ENCODE assay signal across 8 mouse cellular contexts in genomic region chr15:85028648-85029047, GRCm38 (mm10). TPM values are rescaled to one million over a fixed set of nuclear protein-coding genes. Genes with fewer than 3 reads are reported as not detected.
DNase-seq lines count a peak whose midpoint lies in the region; ATAC-seq and TF ChIP-seq lines count a peak whose summit lies in the region.
"Not testable (repeated sequence)": the region's sequence is repeated elsewhere in the genome, so short reads cannot be mapped to it uniquely, and the experiment has no call there.

Fam118a (plus strand) TSS chr15:85028948.

- TF ChIP-seq CTCF in cerebellum, adult 2 months (IDR thresholded peaks at IDR 0.05; ENCODE audit: borderline replicate concordance, insufficient read depth, low read depth, low read length); intestine, postnatal 0 days (IDR thresholded peaks at IDR 0.05; ENCODE audit: low read depth): not testable (repeated sequence)

- WGBS in cerebellum, adult 2 months = 68% methylated on average over 1 of the region's 1 CpGs
- 44% methylated on average over 1 of the region's 1 CpGs for WGBS in forebrain, embryonic 16.5 days
- WGBS in intestine, postnatal 0 days = 13% methylated on average over 1 of the region's 1 CpGs
- WGBS in lung, embryonic 15.5 days = 63% methylated on average over 1 of the region's 1 CpGs
- WGBS in neural tube, embryonic 12.5 days = 61% methylated on average over 1 of the region's 1 CpGs

- not testable (repeated sequence) for H3K4me1 ChIP-seq in cerebellum, adult 2 months (ENCODE audit: control insufficient read depth, insufficient read depth, low read length); forebrain, embryonic 16.5 days (replicated peaks; ENCODE audit: control insufficient read depth, insufficient read depth, low read length); intestine, postnatal 0 days (replicated peaks; ENCODE audit: control insufficient read depth, insufficient read depth, low read length); lung, embryonic 15.5 days; neural tube, embryonic 12.5 days

- H3K9ac ChIP-seq in forebrain, embryonic 16.5 days (replicated peaks; ENCODE audit: low read depth, low read length); intestine, postnatal 0 days (ENCODE audit: low read depth, low read length); lung, embryonic 15.5 days; neural tube, embryonic 12.5 days: not testable (repeated sequence)

- not testable (repeated sequence) for H3K4me2 ChIP-seq in forebrain, embryonic 16.5 days (ENCODE audit: low read length); intestine, postnatal 0 days (replicated peaks; ENCODE audit: low read depth); lung, embryonic 15.5 days; neural tube, embryonic 12.5 days (replicated peaks)

- H3K27me3 ChIP-seq in cerebellum, adult 2 months (ENCODE audit: control insufficient read depth, insufficient read depth, low read length); forebrain, embryonic 16.5 days (replicated peaks; ENCODE audit: control insufficient read depth, insufficient read depth, low read length); intestine, postnatal 0 days (replicated peaks; ENCODE audit: control insufficient read depth, insufficient read depth, low read length); lung, embryonic 15.5 days; neural tube, embryonic 12.5 days (replicated peaks): not testable (repeated sequence)

- H3K4me3 ChIP-seq in cerebellum, adult 2 months (replicated peaks; ENCODE audit: insufficient read depth, low read depth, low read length); forebrain, embryonic 16.5 days (replicated peaks; ENCODE audit: low read length); intestine, postnatal 0 days (ENCODE audit: low read depth, low read length); lung, embryonic 15.5 days; neural tube, embryonic 12.5 days: not testable (repeated sequence)

- not testable (repeated sequence) for DNase-seq in cerebellum, adult 2 months; heart, postnatal 10 days; left cerebral cortex, adult 8-10 months (ENCODE audit: low spot score in 2 of 2)

- ATAC-seq in CD4-positive, CD25-positive, alpha-beta regulatory T cell, adult 4 months; forebrain, embryonic 16.5 days; intestine, postnatal 0 days; lung, embryonic 15.5 days (ENCODE audit: borderline replicate concordance, extremely low read depth, low FRiP score, low TSS enrichment); neural tube, embryonic 12.5 days (ENCODE audit: low FRiP score, low read depth): not testable (repeated sequence)

- H3K9me3 ChIP-seq in forebrain, embryonic 16.5 days (ENCODE audit: control insufficient read depth, low read length); intestine, postnatal 0 days (ENCODE audit: control insufficient read depth); lung, embryonic 15.5 days; neural tube, embryonic 12.5 days: not testable (repeated sequence)

- intact Hi-C loops in heart, postnatal 10 days (cut with DNase I) = not testable (repeated sequence)

- not testable (repeated sequence) for H3K27ac ChIP-seq in cerebellum, adult 2 months (ENCODE audit: insufficient read depth, low read length); forebrain, embryonic 16.5 days (ENCODE audit: low read length); lung, embryonic 15.5 days; neural tube, embryonic 12.5 days
- peak within 1 kb of the TSS; percentile 66 for H3K27ac ChIP-seq in intestine, postnatal 0 days (ENCODE audit: low read depth, low read length)

- not testable (repeated sequence) for H3K36me3 ChIP-seq in forebrain, embryonic 16.5 days (ENCODE audit: control insufficient read depth, insufficient read depth); intestine, postnatal 0 days (ENCODE audit: control insufficient read depth, insufficient read depth); lung, embryonic 15.5 days; neural tube, embryonic 12.5 days

- not testable (repeated sequence) for TF ChIP-seq POLR2A in cerebellum, adult 2 months (IDR thresholded peaks at IDR 0.05; ENCODE audit: borderline replicate concordance, insufficient read depth, low read length)

RNA-seq across cellular contexts. Expression of gene Fam118a, which starts in this region (rescaled TPM):
- polyA plus RNA-seq in CD4-positive, CD25-positive, alpha-beta regulatory T cell, adult 4 months (2017; shearing (Covaris generic)) = 10 to 100 TPM; 38.3 to 46.1 TPM
- polyA plus RNA-seq in cerebellum, adult 2 months (2012; rRNA removed) = 17.1 and 17.4 TPM in 2 replicates
- 35.3 and 38.9 TPM in 2 replicates for polyA plus RNA-seq in forebrain, embryonic 16.5 days (2015; fragmentation: Nextera tagmentation; extraction: Ambion mirVana)
- 10 to 100 TPM; 10.1 to 10.8 TPM for total RNA-seq in heart, postnatal 10 days (2021)
- 23.1 and 25.3 TPM in 2 replicates for polyA plus RNA-seq in intestine, postnatal 0 days (2015; fragmentation: Nextera tagmentation; extraction: Ambion mirVana)
- 10 to 100 TPM; 21.6 to 29.7 (median 22.1) TPM for total RNA-seq in left cerebral cortex, adult 8-10 months (2022)
- polyA plus RNA-seq in lung, embryonic 15.5 days (2015; fragmentation: Nextera tagmentation; extraction: Ambion mirVana) = 35.0 TPM in 2 replicates
- 23.9 and 26.0 TPM in 2 replicates for polyA plus RNA-seq in neural tube, embryonic 12.5 days (2016; fragmentation: Nextera tagmentation; extraction: Ambion mirVana)
